Mouse (Mus musculus) megakaryocyte, embryonic 14.5 days (primary cell): ENCODE results near the gene Icam1. TPM values are rescaled to one million over a fixed set of nuclear protein-coding genes. Genes with fewer than 3 reads are reported as not detected.
A peak's percentile ranks its signal among the peaks of the same experiment; 100 is the strongest.
"Not testable (repeated sequence)": the region's sequence is repeated elsewhere in the genome, so short reads cannot be mapped to it uniquely, and the experiment has no call there.

Experiments used
- H3K27me3 ChIP-seq: replicated peaks from 2 replicates; pipeline ENCODE3; 2012; ENCODE audit warnings: inconsistent platforms
- H3K36me3 ChIP-seq: replicated peaks from 2 replicates; pipeline ENCODE3; 2012; ENCODE audit warnings: low read length, inconsistent platforms, mixed read lengths
- H3K4me1 ChIP-seq: 2 replicates; pipeline ENCODE4 v1.6.1; 2012; ENCODE audit warnings: inconsistent platforms
- H3K4me3 ChIP-seq: replicated peaks from 2 replicates; pipeline ENCODE3; 2012; ENCODE audit warnings: moderate library complexity, mild to moderate bottlenecking, inconsistent platforms
- H3K9me3 ChIP-seq: 2 replicates; pipeline ENCODE4 v1.6.1; 2012; ENCODE audit warnings: inconsistent platforms
- FLI1 ChIP-seq: IDR thresholded peaks from 2 replicates; pipeline ENCODE4 v1.6.1; 2012; ENCODE audit warnings: low read length, inconsistent platforms, mixed read lengths
- GATA1 ChIP-seq: IDR thresholded peaks from 3 replicates; pipeline ENCODE4 v1.6.1; 2012; ENCODE audit warnings: mixed read lengths, low read length, inconsistent platforms, borderline replicate concordance
- polyA plus RNA-seq: library from polyadenylated mRNA; stranded (reverse); fragments of >175 nt; gene quantifications from 2 replicates; pipeline ENCODE4 v1.2.3, GENCODE M21; 2012; ENCODE audit warnings: low replicate concordance; ENCODE audit not compliant: insufficient read depth

Gene Icam1
- polyA plus RNA-seq, 1 experiment, result 10.8 TPM

DNA sequence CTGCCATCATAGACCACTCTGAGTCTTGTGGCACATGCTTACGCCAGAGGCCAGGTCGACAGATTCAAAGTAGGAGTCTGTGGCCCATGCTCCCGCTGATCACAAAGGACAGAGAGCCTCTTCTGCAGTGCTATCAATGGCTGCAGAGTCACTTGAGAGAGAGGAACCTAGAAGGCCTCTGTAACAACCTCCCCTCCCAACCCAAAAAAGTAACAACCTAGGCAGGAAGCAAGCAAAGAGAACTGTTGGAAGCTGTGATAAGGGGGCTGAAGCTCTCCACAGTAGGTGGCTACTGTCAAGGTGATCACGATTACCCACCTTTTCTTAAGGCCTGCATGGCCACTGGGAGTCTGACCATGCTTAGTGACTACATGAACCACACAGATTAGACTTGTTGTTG is 27.8 kb downstream of the Icam1 start:
- Histone ChIP-seq H3K4me1 (peaks cover 24% of the 10 kb centered on the region), H3K4me3 (no peak overlapping the region), H3K36me3 (no peaks in the 10 kb centered on the region), H3K9me3 (peaks cover 11% of the 10 kb centered on the region), H3K27me3 (peaks cover 39% of the 10 kb centered on the region)
- no peak for TF ChIP-seq FLI1
- no peak for TF ChIP-seq GATA1

- peaks cover 33% of the 10 kb centered on the region for H3K27me3 ChIP-seq
- not testable (repeated sequence) for H3K4me3 ChIP-seq, H3K9me3 ChIP-seq, H3K36me3 ChIP-seq
- peaks cover 24% of the 10 kb centered on the region for H3K4me1 ChIP-seq
Observed at GRCm38 (mm10) chr9:21044785-21045184, 29.0 kb downstream of the Icam1 start.

DNA sequence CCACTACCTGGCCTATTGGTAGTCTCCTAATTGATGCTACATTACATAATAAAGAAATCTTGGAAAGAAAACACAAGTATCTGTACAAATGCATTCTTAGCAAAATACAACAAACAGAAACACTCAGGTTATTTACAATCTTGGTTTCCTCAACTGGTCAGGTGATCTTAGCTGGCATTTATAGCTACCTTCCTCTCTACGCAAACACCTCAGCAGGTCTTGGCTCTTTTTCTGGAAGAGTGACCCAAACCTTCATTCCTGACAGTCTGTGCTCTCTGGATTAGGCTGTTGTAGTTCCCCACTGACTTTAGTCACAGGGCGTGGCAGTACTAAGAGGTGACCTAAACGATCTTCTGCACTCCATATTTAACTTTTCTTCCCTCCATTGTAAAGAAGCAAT is 29.4 kb downstream of the Icam1 start:
- H3K9me3 ChIP-seq, result peaks cover 8% of the 10 kb centered on the region; the same call in 1 of the 2 replicates
- H3K4me1 ChIP-seq, result peaks cover 22% of the 10 kb centered on the region
- no peak for TF ChIP-seq FLI1
- TF ChIP-seq GATA1, result no peak
- H3K36me3 ChIP-seq, result no peaks in the 10 kb centered on the region
- peaks cover 30% of the 10 kb centered on the region for H3K27me3 ChIP-seq
- H3K4me3 ChIP-seq, result no peak overlapping the region

DNA sequence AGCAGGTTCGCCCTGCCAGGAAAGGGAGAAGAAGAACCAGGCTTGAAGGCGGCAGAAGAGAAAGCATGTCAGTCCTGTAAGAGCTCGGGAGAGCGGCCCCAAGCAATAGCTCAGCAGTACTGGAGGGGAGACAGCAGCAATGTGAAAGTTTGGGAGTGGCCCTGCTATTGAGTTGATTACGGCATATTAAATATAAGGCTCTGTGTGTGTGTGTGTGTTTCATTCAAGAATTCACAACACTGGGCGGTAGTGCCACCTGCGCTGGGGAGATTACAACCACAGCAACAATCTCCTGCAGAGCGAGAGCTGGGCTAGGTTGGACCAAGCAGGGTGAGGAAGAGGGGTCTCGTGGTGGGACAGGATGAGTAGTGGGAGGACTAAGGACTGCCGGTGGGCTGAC is 35.8 kb downstream of the Icam1 start:
- Histone ChIP-seq H3K27me3 (peaks cover 44% of the 10 kb centered on the region), H3K4me1 (peaks cover 3% of the 10 kb centered on the region; the same call in 1 of the 2 replicates), H3K36me3 (no peaks in the 10 kb centered on the region), H3K4me3 (no peak overlapping the region), H3K9me3 (peaks cover 8% of the 10 kb centered on the region; the same call in 1 of the 2 replicates)
- TF ChIP-seq FLI1 (no peak), GATA1 (no peak)

DNA sequence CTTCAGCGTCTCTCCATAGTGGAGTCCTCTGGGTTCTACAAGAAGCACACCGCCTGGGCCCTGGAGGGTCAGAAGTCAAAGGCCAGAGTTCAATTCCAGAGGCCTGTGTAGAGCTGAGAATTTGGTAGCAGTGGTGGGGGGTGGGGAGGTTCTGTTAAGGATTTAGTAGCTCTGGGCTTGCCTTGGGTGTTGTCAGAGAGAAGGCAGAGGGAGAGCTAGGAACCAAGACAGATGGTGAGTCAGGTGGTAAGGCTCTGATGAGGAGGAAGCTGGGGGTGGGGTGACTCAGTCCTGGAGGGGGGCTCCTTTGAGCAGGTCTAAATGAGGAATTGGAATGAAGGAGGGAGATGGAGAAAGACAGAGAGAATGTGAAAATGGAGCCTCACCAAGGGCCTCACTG is 47.1 kb downstream of the Icam1 start:
- no peak overlapping the region for H3K4me3 ChIP-seq
- 0 out of 2 replicates have a peak, but pooled peaks cover 3% of the 10 kb centered on the region for H3K4me1 ChIP-seq
- TF ChIP-seq GATA1 (no peak), FLI1 (no peak)
- H3K9me3 ChIP-seq, result no peaks in the 10 kb centered on the region
- peaks cover 2% of the 10 kb centered on the region for H3K27me3 ChIP-seq
- peaks cover 45% of the 10 kb centered on the region for H3K36me3 ChIP-seq

- no peaks in the 10 kb centered on the region for H3K9me3 ChIP-seq
- H3K27me3 ChIP-seq, result no peaks in the 10 kb centered on the region
- TF ChIP-seq GATA1 (no peak), FLI1 (no peak)
- H3K4me1 ChIP-seq, result peaks cover 19% of the 10 kb centered on the region
- peaks cover 70% of the 10 kb centered on the region for H3K36me3 ChIP-seq
- H3K4me3 ChIP-seq, result no peak within 1 kb of the TSS
Observed at GRCm38 (mm10) chr9:21067006-21067684, 51.4 kb downstream of the Icam1 start, which contains the start of gene Zglp1. Gene Zglp1, minus strand, starts transcription at chr9:21067093.

DNA sequence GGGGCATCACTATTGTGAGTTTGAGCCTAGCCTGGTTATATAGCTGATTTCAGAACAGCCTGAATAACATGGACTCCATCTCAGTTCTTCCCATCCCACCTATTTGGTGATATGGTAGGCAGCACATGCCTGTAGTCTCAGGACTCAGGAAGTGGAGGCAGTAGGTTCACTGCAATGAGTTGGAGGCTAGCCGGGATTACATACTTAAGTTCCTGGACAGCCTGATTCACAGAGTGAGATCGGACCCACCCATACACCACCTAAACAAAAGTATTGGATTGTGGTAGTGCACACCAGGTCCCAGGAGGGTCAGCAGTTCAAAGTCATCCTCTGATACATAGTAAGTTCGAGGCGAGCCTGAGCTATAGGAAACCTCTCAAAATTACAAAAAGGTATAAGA is 56.9 kb downstream of the Icam1 start:
- TF ChIP-seq FLI1, result no peak
- no peak for TF ChIP-seq GATA1
- no peaks in the 10 kb centered on the region for H3K9me3 ChIP-seq
- peaks cover 69% of the 10 kb centered on the region for H3K36me3 ChIP-seq
- H3K4me1 ChIP-seq, result peaks cover 42% of the 10 kb centered on the region
- H3K4me3 ChIP-seq, result peak overlapping the region; percentile 100
- H3K27me3 ChIP-seq, result no peaks in the 10 kb centered on the region

- H3K36me3 ChIP-seq, result peaks cover 69% of the 10 kb centered on the region
Observed at GRCm38 (mm10) chr9:21073044-21073840, 57.5 kb downstream of the Icam1 start, which contains the start of the genes Gm49373 and Fdx1l. Gene Gm49373, minus strand, starts transcription at chr9:21073096. Gene Fdx1l, minus strand, starts transcription at chr9:21073614.

DNA sequence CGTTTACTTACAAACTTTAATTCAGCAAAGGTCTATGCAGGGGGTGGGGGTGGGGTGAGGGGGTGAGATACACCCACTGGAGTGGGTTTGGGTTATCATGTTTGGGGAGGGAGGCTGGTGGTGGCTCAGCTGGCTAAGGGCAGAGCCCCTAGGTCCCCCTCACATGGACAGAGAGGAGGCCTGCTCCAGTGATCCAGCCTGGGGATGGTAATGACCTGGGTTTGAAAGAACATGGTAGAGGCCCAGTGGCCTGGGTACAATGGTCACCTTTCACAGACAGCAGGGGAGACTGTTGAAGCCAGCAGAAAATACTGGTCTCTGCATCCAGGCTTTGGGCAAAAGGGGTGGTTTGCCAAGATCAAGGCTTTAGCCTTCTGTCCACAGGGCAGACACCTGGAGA is 58.4 kb downstream of the Icam1 start:
- H3K36me3 ChIP-seq, result peaks cover 72% of the 10 kb centered on the region
- H3K4me1 ChIP-seq, result peaks cover 42% of the 10 kb centered on the region
- TF ChIP-seq GATA1 (no peak), FLI1 (no peak)
- H3K4me3 ChIP-seq, result peak overlapping the region; percentile 16
- H3K27me3 ChIP-seq, result no peaks in the 10 kb centered on the region
- H3K9me3 ChIP-seq, result no peaks in the 10 kb centered on the region

More at GRCm38 (mm10) chr9:21073044-21073840, 57.5 kb downstream of the Icam1 start, which contains the start of the genes Gm49373 and Fdx1l:
- H3K4me1 ChIP-seq, result peaks cover 42% of the 10 kb centered on the region
- peak within 1 kb of the TSS; percentile 100 for H3K4me3 ChIP-seq
- no peaks in the 10 kb centered on the region for H3K27me3 ChIP-seq
- TF ChIP-seq GATA1 (no peak), FLI1 (peak; percentile 32; the same call in 1 of the 2 replicates)
- H3K9me3 ChIP-seq, result no peaks in the 10 kb centered on the region

- Histone ChIP-seq H3K4me1 (peaks cover 39% of the 10 kb centered on the region), H3K36me3 (peaks cover 77% of the 10 kb centered on the region), H3K9me3 (no peaks in the 10 kb centered on the region), H3K27me3 (no peaks in the 10 kb centered on the region), H3K4me3 (no peak overlapping the region)
- TF ChIP-seq FLI1 (no peak), GATA1 (no peak)
Observed at GRCm38 (mm10) chr9:21075625-21076024, 59.8 kb downstream of the Icam1 start.

Other genes with a start within 250 kb of the Icam1 start
- 0.02 TPM in 1 of 2 replicates, not detected in the other for gene Col5a3, start 200.9 kb upstream of the Icam1 start, polyA plus RNA-seq
- not detected in 2 replicates for gene Rdh8, start 197.5 kb upstream of the Icam1 start, polyA plus RNA-seq
- 39.0 and 51.7 TPM in 2 replicates for gene A230050P20Rik, start 147.3 kb upstream of the Icam1 start, polyA plus RNA-seq
- 4.7 and 5.1 TPM in 2 replicates for gene Angptl6, start 136.3 kb upstream of the Icam1 start, polyA plus RNA-seq
- gene Ppan, start 127.8 kb upstream of the Icam1 start, polyA plus RNA-seq, result 84.5 and 137 TPM in 2 replicates
- gene Eif3g, start 117.4 kb upstream of the Icam1 start, polyA plus RNA-seq, result 300 and 342 TPM in 2 replicates
- 31.3 and 39.8 TPM in 2 replicates for gene Dnmt1, start 56.1 kb upstream of the Icam1 start, polyA plus RNA-seq
- gene S1pr2, start 39.2 kb upstream of the Icam1 start, polyA plus RNA-seq, result 4.0 and 8.4 TPM in 2 replicates
- 62.4 and 63.4 TPM in 2 replicates for gene Mrpl4, start 13.2 kb upstream of the Icam1 start, polyA plus RNA-seq
- gene Icam4, start 13.4 kb downstream of the Icam1 start, polyA plus RNA-seq, result 5.3 and 7.9 TPM in 2 replicates
- 3.0 and 9.9 TPM in 2 replicates for gene Icam5, start 16.1 kb downstream of the Icam1 start, polyA plus RNA-seq
- gene Zglp1, start 51.1 kb downstream of the Icam1 start, polyA plus RNA-seq, result 3.6 TPM in 1 of 2 replicates, not detected in the other
- gene Gm49373, start 57.1 kb downstream of the Icam1 start, polyA plus RNA-seq, result 0.45 TPM in 1 of 2 replicates, not detected in the other
- gene Fdx1l, start 57.6 kb downstream of the Icam1 start, polyA plus RNA-seq, result 3.3 and 26.9 TPM in 2 replicates
- gene Gm38431, start 76.0 kb downstream of the Icam1 start, polyA plus RNA-seq, result 128 and 518 TPM in 2 replicates
- 51.7 TPM in 1 of 2 replicates, not detected in the other for gene Raver1, start 76.0 kb downstream of the Icam1 start, polyA plus RNA-seq
- 15.5 and 17.9 TPM in 2 replicates for gene Tyk2, start 115.3 kb downstream of the Icam1 start, polyA plus RNA-seq
- 62.5 and 150 TPM in 2 replicates for gene Cdc37, start 134.0 kb downstream of the Icam1 start, polyA plus RNA-seq
- gene Pde4a, start 149.7 kb downstream of the Icam1 start, polyA plus RNA-seq, result 8.2 and 26.2 TPM in 2 replicates
- gene Keap1, start 223.4 kb downstream of the Icam1 start, polyA plus RNA-seq, result 47.4 and 49.4 TPM in 2 replicates
- gene S1pr5, start 232.5 kb downstream of the Icam1 start, polyA plus RNA-seq, result not detected in 2 replicates
- gene Atg4d, start 249.3 kb downstream of the Icam1 start, polyA plus RNA-seq, result 53.1 and 67.2 TPM in 2 replicates